8 mouse cellular contexts compared by ENCODE assay signal in the genomic region with DNA sequence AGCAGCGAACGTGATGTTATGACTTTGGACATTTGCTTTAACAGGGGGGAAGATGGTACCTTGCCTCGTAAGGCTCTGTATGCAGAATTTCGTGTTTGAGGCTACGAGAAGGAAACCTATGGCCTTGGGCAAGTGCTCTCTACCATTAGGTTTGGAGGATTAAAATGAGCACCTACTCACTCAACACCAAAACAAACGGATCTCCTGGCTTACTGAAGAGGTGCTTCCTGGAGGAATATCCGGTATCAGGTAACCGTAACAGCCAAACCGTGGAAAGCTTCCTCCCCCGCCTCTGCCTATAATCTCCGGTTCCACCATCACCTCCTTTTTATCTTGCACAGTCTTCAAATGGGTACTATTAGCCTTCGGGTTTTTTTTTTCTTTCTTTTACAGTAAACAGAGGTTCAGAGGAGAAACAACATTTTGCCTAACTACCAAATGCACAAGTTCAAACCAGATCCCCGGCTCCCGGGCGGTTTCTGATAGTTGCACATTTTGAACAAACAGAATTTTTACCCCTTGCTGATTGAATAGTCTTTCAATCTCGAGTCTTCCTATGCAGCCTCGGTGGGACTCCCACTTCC. TPM values are rescaled to one million over a fixed set of nuclear protein-coding genes. Genes with fewer than 3 reads are reported as not detected.
DNase-seq lines count a peak whose midpoint lies in the region; ATAC-seq lines count a peak whose summit lies in the region.

No protein-coding gene starts in this region.

- H3K9me3 ChIP-seq in forebrain, embryonic 11.5 days (ENCODE audit: control insufficient read depth, low read length) = no peaks in the 10 kb centered on the region
- no peaks in the 10 kb centered on the region for H3K9me3 ChIP-seq in limb, embryonic 13.5 days

- H3K4me2 ChIP-seq in forebrain, embryonic 11.5 days (ENCODE audit: low read depth, low read length, severe bottlenecking) = peak overlapping the region; percentile 78
- peak overlapping the region; percentile 92 for H3K4me2 ChIP-seq in limb, embryonic 13.5 days (replicated peaks)

- H3K36me3 ChIP-seq in forebrain, embryonic 11.5 days (ENCODE audit: control insufficient read depth, insufficient read depth, low read length) = peaks cover 13% of the 10 kb centered on the region
- peaks cover 53% of the 10 kb centered on the region for H3K36me3 ChIP-seq in limb, embryonic 13.5 days
- H3K36me3 ChIP-seq in splenic B cell, adult 2 months (ENCODE audit: control insufficient read depth, insufficient read depth, low read length, poor library complexity, severe bottlenecking) = peaks cover 12% of the 10 kb centered on the region

- ATAC-seq in forebrain, embryonic 11.5 days (replicated peaks; ENCODE audit: low FRiP score) = no peak
- no peak for ATAC-seq in limb, embryonic 13.5 days (ENCODE audit: low FRiP score, low read depth)

- H3K4me1 ChIP-seq in forebrain, embryonic 11.5 days (replicated peaks; ENCODE audit: control insufficient read depth, insufficient read depth, low read length) = peaks cover 9% of the 10 kb centered on the region; the same call in 1 of the 2 replicates
- H3K4me1 ChIP-seq in limb, embryonic 13.5 days = peaks cover 30% of the 10 kb centered on the region

- peak overlapping the region; percentile 96 for H3K9ac ChIP-seq in forebrain, embryonic 11.5 days (ENCODE audit: low read length)
- peak overlapping the region; percentile 97 for H3K9ac ChIP-seq in limb, embryonic 13.5 days

- H3K27me3 ChIP-seq in forebrain, embryonic 11.5 days (ENCODE audit: control insufficient read depth, insufficient read depth, low read length) = no peaks in the 10 kb centered on the region
- H3K27me3 ChIP-seq in limb, embryonic 13.5 days = no peaks in the 10 kb centered on the region
- H3K27me3 ChIP-seq in splenic B cell, adult 2 months (ENCODE audit: control insufficient read depth, insufficient read depth, low read length, poor library complexity, severe bottlenecking) = no peaks in the 10 kb centered on the region

- 13% methylated on average over 17 of the region's 17 CpGs for WGBS in forebrain, embryonic 11.5 days
- 8% methylated on average over 17 of the region's 17 CpGs for WGBS in limb, embryonic 13.5 days

- DNase-seq in kidney, adult 18-20 months = peak; percentile 12
- DNase-seq in kidney, adult 11 months = no peak
- DNase-seq in ES-CJ7 (ENCODE audit: low read depth, low spot score) = peak; percentile 56
- DNase-seq in forebrain, embryonic 11.5 days (ENCODE audit: low spot score) = no peak
- DNase-seq in splenic B cell, adult 2 months (ENCODE audit: low read depth, low spot score) = peak; percentile 21
- DNase-seq in right cerebral cortex, postnatal 25 days = no peak
- no peak for DNase-seq in adrenal gland, postnatal 10 days

- H3K4me3 ChIP-seq in forebrain, embryonic 11.5 days (ENCODE audit: low read depth, low read length) = peak overlapping the region; percentile 77
- peak overlapping the region; percentile 89 for H3K4me3 ChIP-seq in limb, embryonic 13.5 days

- peak overlapping the region; percentile 85 for H3K27ac ChIP-seq in forebrain, embryonic 11.5 days (ENCODE audit: low read depth, low read length)
- peak overlapping the region; percentile 90; the same call in 1 of the 2 replicates for H3K27ac ChIP-seq in limb, embryonic 13.5 days

RNA-seq across cellular contexts. Expression of gene Cog4, which starts 0.5 kb away (rescaled TPM):
- 63.9 and 64.3 TPM in 2 replicates for polyA plus RNA-seq in forebrain, embryonic 11.5 days (2014; fragmentation: Nextera tagmentation; extraction: Ambion mirVana)
- 80.8 and 86.4 TPM in 2 replicates for polyA plus RNA-seq in limb, embryonic 13.5 days (2015; fragmentation: Nextera tagmentation; extraction: Ambion mirVana)
- 10 to 100 TPM; 75.3 to 89.4 TPM for total RNA-seq in adrenal gland, postnatal 10 days (2021)

RNA-seq across cellular contexts. Expression of gene Sf3b3, which starts 0.7 kb away (rescaled TPM):
- polyA plus RNA-seq in forebrain, embryonic 11.5 days (2014; fragmentation: Nextera tagmentation; extraction: Ambion mirVana) = 231 and 232 TPM in 2 replicates
- polyA plus RNA-seq in limb, embryonic 13.5 days (2015; fragmentation: Nextera tagmentation; extraction: Ambion mirVana) = 160 and 171 TPM in 2 replicates
- total RNA-seq in adrenal gland, postnatal 10 days (2021) = 10 to 100 TPM; 61.0 to 74.0 TPM

RNA-seq across cellular contexts. Expression of gene Il34, which starts 40.2 kb away (rescaled TPM):
- polyA plus RNA-seq in forebrain, embryonic 11.5 days (2014; fragmentation: Nextera tagmentation; extraction: Ambion mirVana) = 0.25 and 0.29 TPM in 2 replicates
- 0.29 and 1.1 TPM in 2 replicates for polyA plus RNA-seq in limb, embryonic 13.5 days (2015; fragmentation: Nextera tagmentation; extraction: Ambion mirVana)
- total RNA-seq in adrenal gland, postnatal 10 days (2021) = 1 to 10 TPM; 8.6 to 9.9 TPM

RNA-seq across cellular contexts. Expression of gene Fuk, which starts 56.4 kb away (rescaled TPM):
- 9.5 and 11.1 TPM in 2 replicates for polyA plus RNA-seq in forebrain, embryonic 11.5 days (2014; fragmentation: Nextera tagmentation; extraction: Ambion mirVana)
- 14.7 and 16.1 TPM in 2 replicates for polyA plus RNA-seq in limb, embryonic 13.5 days (2015; fragmentation: Nextera tagmentation; extraction: Ambion mirVana)
- total RNA-seq in adrenal gland, postnatal 10 days (2021) = 10 to 100 TPM in 1 of 2 experiments, 1 to 10 TPM in 1; 7.9 to 10.6 TPM

Comparison
In these comparisons a context has a peak if more than half of its experiments do, and no peak if none do; other contexts are left out.
1. DNase-seq: peak in kidney, adult 18-20 months (single experiment), ES-CJ7 (single experiment) and splenic B cell, adult 2 months (single experiment); none in kidney, adult 11 months (single experiment), forebrain, embryonic 11.5 days (single experiment), right cerebral cortex, postnatal 25 days (single experiment) and adrenal gland, postnatal 10 days (single experiment).